In the genomic region with DNA sequence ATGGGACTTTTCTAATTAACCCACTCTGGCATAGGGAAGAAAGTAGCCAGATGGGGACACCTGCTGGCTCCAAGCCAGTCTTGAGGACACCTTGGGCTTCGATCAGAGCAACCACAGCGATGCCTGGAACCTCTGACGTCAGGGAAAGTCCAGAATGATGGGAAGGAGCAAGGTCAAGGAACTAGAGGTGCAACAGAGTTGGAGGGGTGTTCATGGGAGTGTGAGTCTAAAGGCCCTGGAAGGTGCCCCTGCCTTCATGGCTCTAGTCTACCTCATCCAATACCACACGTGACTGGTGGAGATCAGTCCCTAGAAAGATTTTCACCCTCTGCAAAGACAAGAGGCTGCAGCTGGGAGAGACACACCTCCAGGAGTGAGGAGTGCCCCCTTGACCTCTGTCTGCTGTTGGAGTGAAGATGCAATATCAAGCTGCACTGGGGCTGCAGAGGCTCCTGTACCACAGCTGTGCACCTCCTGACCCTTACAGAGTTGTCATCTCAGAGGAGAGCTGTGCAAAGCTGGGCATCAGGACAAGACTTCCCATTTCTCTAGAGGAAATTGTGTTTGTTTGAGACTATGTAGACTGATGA, we compare ENCODE assay signal across 18 mouse cellular contexts. TPM values are rescaled to one million over a fixed set of nuclear protein-coding genes. Genes with fewer than 3 reads are reported as not detected.
DNase-seq lines count a peak whose midpoint lies in the region; ATAC-seq and TF ChIP-seq lines count a peak whose summit lies in the region.
"Had no signal": no experiment of that assay in that cellular context is flagged by ENCODE, and none has a peak within 500 bp of the region (broad histone marks: within the 10 kb centered on the region; RNA-seq: fewer than 3 reads in every experiment).

No protein-coding gene starts in this region.

- H3K9ac ChIP-seq in heart, embryonic 12.5 days = no peak overlapping the region
- no peak overlapping the region for H3K9ac ChIP-seq in kidney, postnatal 0 days (ENCODE audit: low read depth, low read length)
- H3K9ac ChIP-seq in kidney, embryonic 15.5 days = no peak overlapping the region
- 0 out of 2 replicates have a peak overlapping the region, but pooled peaks have one; percentile 5 for H3K9ac ChIP-seq in lung, postnatal 0 days (replicated peaks; ENCODE audit: low read depth)
- H3K9ac ChIP-seq: embryonic facial prominence, embryonic 12.5 days; forebrain, embryonic 15.5 days; hindbrain, embryonic 13.5 days; intestine, embryonic 15.5 days; limb, embryonic 13.5 days; neural tube, embryonic 13.5 days had no signal

- no peak for TF ChIP-seq CTCF in kidney, postnatal 0 days (IDR thresholded peaks at IDR 0.05; ENCODE audit: low read depth)
- no peak for TF ChIP-seq CTCF in lung, postnatal 0 days (IDR thresholded peaks at IDR 0.05)
- TF ChIP-seq CTCF in lung, adult 2 months (IDR thresholded peaks at IDR 0.05; ENCODE audit: insufficient read depth, low read length) = no peak

- H3K4me3 ChIP-seq in heart, embryonic 12.5 days = no peak overlapping the region
- no peak overlapping the region for H3K4me3 ChIP-seq in heart, embryonic 10.5 days
- H3K4me3 ChIP-seq in kidney, postnatal 0 days (replicated peaks; ENCODE audit: low read depth, low read length) = no peak overlapping the region
- H3K4me3 ChIP-seq in kidney, embryonic 15.5 days (replicated peaks) = no peak overlapping the region
- H3K4me3 ChIP-seq in lung, postnatal 0 days (ENCODE audit: low read depth, low read length) = no peak overlapping the region
- H3K4me3 ChIP-seq in lung, adult 2 months (replicated peaks; ENCODE audit: extremely low read depth, low read depth, low read length) = no peak overlapping the region
- H3K4me3 ChIP-seq: embryonic facial prominence, embryonic 12.5 days; forebrain, embryonic 15.5 days; hindbrain, embryonic 13.5 days; intestine, embryonic 15.5 days; limb, embryonic 13.5 days; neural tube, embryonic 13.5 days had no signal

- no peak for ATAC-seq in heart, embryonic 12.5 days (ENCODE audit: insufficient number of reproducible peaks, low FRiP score)
- ATAC-seq in kidney, postnatal 0 days (replicated peaks; ENCODE audit: low FRiP score, low read depth) = no peak
- ATAC-seq in kidney, embryonic 15.5 days (replicated peaks; ENCODE audit: low FRiP score) = no peak
- ATAC-seq in lung, postnatal 0 days = peak; percentile 21
- no peak for ATAC-seq in megakaryocyte-erythroid progenitor cell, adult 5-6 weeks (replicated peaks; ENCODE audit: low FRiP score, low TSS enrichment, poor library complexity, severe bottlenecking)
- ATAC-seq: forebrain, embryonic 15.5 days; intestine, embryonic 15.5 days had no signal

- no peak for TF ChIP-seq POLR2A in lung, adult 2 months (IDR thresholded peaks at IDR 0.05; ENCODE audit: borderline replicate concordance, extremely low read depth, low read depth, low read length)

- no peak overlapping the region for H3K4me2 ChIP-seq in heart, embryonic 12.5 days
- no peak overlapping the region for H3K4me2 ChIP-seq in kidney, postnatal 0 days (ENCODE audit: low read length)
- no peak overlapping the region for H3K4me2 ChIP-seq in kidney, embryonic 15.5 days
- H3K4me2 ChIP-seq in lung, postnatal 0 days (replicated peaks; ENCODE audit: low read depth, low read length) = peak overlapping the region; percentile 36; the same call in 1 of the 2 replicates
- H3K4me2 ChIP-seq: embryonic facial prominence, embryonic 12.5 days; forebrain, embryonic 15.5 days; hindbrain, embryonic 13.5 days; intestine, embryonic 15.5 days; midbrain, embryonic 11.5 days; neural tube, embryonic 13.5 days had no signal

- no peak for DNase-seq in heart, embryonic 10.5 days (ENCODE audit: low spot score)
- no peak for DNase-seq in kidney, postnatal 0 days (ENCODE audit: low spot score)
- no peak for DNase-seq in lung, postnatal 0 days (ENCODE audit: low spot score)
- no peak for DNase-seq in lung, adult 2 months
- DNase-seq: B cell, adult 2 months; cerebellum, adult 9-10 months; right cerebral cortex, postnatal 14 days; thymus, postnatal 4 days had no signal

- no peaks in the 10 kb centered on the region for H3K9me3 ChIP-seq in heart, embryonic 12.5 days (replicated peaks)
- H3K9me3 ChIP-seq in heart, embryonic 10.5 days = no peaks in the 10 kb centered on the region
- no peaks in the 10 kb centered on the region for H3K9me3 ChIP-seq in kidney, postnatal 0 days (replicated peaks; ENCODE audit: low read length)
- H3K9me3 ChIP-seq in kidney, embryonic 15.5 days (replicated peaks) = no peaks in the 10 kb centered on the region
- H3K9me3 ChIP-seq in lung, postnatal 0 days (ENCODE audit: low read length) = no peaks in the 10 kb centered on the region
- H3K9me3 ChIP-seq: embryonic facial prominence, embryonic 12.5 days; forebrain, embryonic 15.5 days; hindbrain, embryonic 13.5 days; intestine, embryonic 15.5 days; limb, embryonic 13.5 days; neural tube, embryonic 13.5 days had no signal

- H3K27me3 ChIP-seq in heart, embryonic 12.5 days (replicated peaks) = no peaks in the 10 kb centered on the region
- H3K27me3 ChIP-seq in heart, embryonic 10.5 days (ENCODE audit: insufficient read depth, poor library complexity, severe bottlenecking) = no peaks in the 10 kb centered on the region
- H3K27me3 ChIP-seq in kidney, postnatal 0 days (ENCODE audit: insufficient read depth, low read length) = no peaks in the 10 kb centered on the region
- no peaks in the 10 kb centered on the region for H3K27me3 ChIP-seq in kidney, embryonic 15.5 days
- H3K27me3 ChIP-seq in lung, postnatal 0 days (replicated peaks; ENCODE audit: insufficient read depth, low read length) = no peaks in the 10 kb centered on the region
- H3K27me3 ChIP-seq: embryonic facial prominence, embryonic 12.5 days; forebrain, embryonic 15.5 days; hindbrain, embryonic 13.5 days; intestine, embryonic 15.5 days; limb, embryonic 13.5 days; neural tube, embryonic 13.5 days had no signal

- WGBS in heart, embryonic 12.5 days = 77% methylated on average over 4 of the region's 4 CpGs
- WGBS in heart, embryonic 10.5 days = 82% methylated on average over 4 of the region's 4 CpGs
- WGBS in kidney, postnatal 0 days = 70% methylated on average over 4 of the region's 4 CpGs
- 81% methylated on average over 4 of the region's 4 CpGs for WGBS in kidney, embryonic 15.5 days
- 46% methylated on average over 4 of the region's 4 CpGs for WGBS in lung, postnatal 0 days
- 35% methylated on average over 4 of the region's 4 CpGs for WGBS in lung, adult 2 months

- TF ChIP-seq EP300 in lung, postnatal 0 days (IDR thresholded peaks at IDR 0.05) = no peak

- H3K36me3 ChIP-seq in heart, embryonic 12.5 days = peaks cover 18% of the 10 kb centered on the region
- peaks cover 28% of the 10 kb centered on the region for H3K36me3 ChIP-seq in heart, embryonic 10.5 days
- peaks cover 9% of the 10 kb centered on the region; the same call in 1 of the 2 replicates for H3K36me3 ChIP-seq in kidney, postnatal 0 days (ENCODE audit: insufficient read depth, low read length)
- H3K36me3 ChIP-seq in kidney, embryonic 15.5 days = peaks cover 32% of the 10 kb centered on the region
- H3K36me3 ChIP-seq in lung, postnatal 0 days (ENCODE audit: insufficient read depth, low read length) = peaks cover 5% of the 10 kb centered on the region; the same call in 1 of the 2 replicates

- H3K27ac ChIP-seq in heart, embryonic 12.5 days (ENCODE audit: poor library complexity, severe bottlenecking) = 0 out of 2 replicates have a peak overlapping the region, but pooled peaks have one; percentile 30
- H3K27ac ChIP-seq in heart, embryonic 10.5 days = no peak overlapping the region
- peak overlapping the region; percentile 81; the same call in 1 of the 2 replicates for H3K27ac ChIP-seq in kidney, postnatal 0 days
- no peak overlapping the region for H3K27ac ChIP-seq in kidney, embryonic 15.5 days
- peak overlapping the region; percentile 84 for H3K27ac ChIP-seq in lung, postnatal 0 days (ENCODE audit: low read length)
- H3K27ac ChIP-seq: embryonic facial prominence, embryonic 12.5 days; forebrain, embryonic 15.5 days; hindbrain, embryonic 13.5 days; neural tube, embryonic 13.5 days had no signal

- H3K4me1 ChIP-seq in heart, embryonic 12.5 days (replicated peaks) = peaks cover 15% of the 10 kb centered on the region; the same call in 1 of the 2 replicates
- peaks cover 3% of the 10 kb centered on the region; the same call in 1 of the 2 replicates for H3K4me1 ChIP-seq in heart, embryonic 10.5 days
- H3K4me1 ChIP-seq in kidney, postnatal 0 days (replicated peaks; ENCODE audit: insufficient read depth, low read length) = 0 out of 2 replicates have a peak, but pooled peaks cover 3% of the 10 kb centered on the region
- 0 out of 2 replicates have a peak, but pooled peaks cover 12% of the 10 kb centered on the region for H3K4me1 ChIP-seq in kidney, embryonic 15.5 days
- H3K4me1 ChIP-seq in lung, postnatal 0 days (ENCODE audit: insufficient read depth, low read depth, low read length) = peaks cover 20% of the 10 kb centered on the region; the same call in 1 of the 2 replicates
- peaks cover 26% of the 10 kb centered on the region for H3K4me1 ChIP-seq in lung, adult 2 months (ENCODE audit: control insufficient read depth, insufficient read depth, low read length)
- H3K4me1 ChIP-seq: embryonic facial prominence, embryonic 12.5 days; forebrain, embryonic 15.5 days; hindbrain, embryonic 13.5 days; intestine, embryonic 15.5 days; neural tube, embryonic 13.5 days had no signal

RNA-seq across cellular contexts. Expression of a gene that starts 0.5 kb away (rescaled TPM):
- polyA plus RNA-seq in heart, embryonic 12.5 days (2016; fragmentation: Nextera tagmentation; extraction: Ambion mirVana) = 3.7 TPM in 2 replicates
- 0.34 and 0.94 TPM in 2 replicates for polyA plus RNA-seq in heart, embryonic 10.5 days (2016; fragmentation: Nextera tagmentation; extraction: Ambion mirVana)
- polyA plus RNA-seq in kidney, postnatal 0 days (2015; fragmentation: Nextera tagmentation; extraction: Ambion mirVana) = 13.4 and 17.3 TPM in 2 replicates
- 6.2 and 8.3 TPM in 2 replicates for polyA plus RNA-seq in kidney, embryonic 15.5 days (2015; fragmentation: Nextera tagmentation; extraction: Ambion mirVana)
- 57.1 and 58.4 TPM in 2 replicates for polyA plus RNA-seq in lung, postnatal 0 days (2015; fragmentation: Nextera tagmentation; extraction: Ambion mirVana)
- 55.6 and 69.2 TPM in 2 replicates for polyA plus RNA-seq in lung, adult 2 months (2012; rRNA removed)
- not detected in 2 replicates for total RNA-seq in megakaryocyte-erythroid progenitor cell, adult 5-6 weeks (2014; fragmentation: Nextera tagmentation)
- not detected in 2 replicates for total RNA-seq in megakaryocyte-erythroid progenitor cell, adult 5-6 weeks (2017)

RNA-seq across cellular contexts. Expression of a gene that starts 18.5 kb away (rescaled TPM):
- 102 and 120 TPM in 2 replicates for polyA plus RNA-seq in heart, embryonic 12.5 days (2016; fragmentation: Nextera tagmentation; extraction: Ambion mirVana)
- polyA plus RNA-seq in heart, embryonic 10.5 days (2016; fragmentation: Nextera tagmentation; extraction: Ambion mirVana) = 135 and 159 TPM in 2 replicates
- polyA plus RNA-seq in kidney, postnatal 0 days (2015; fragmentation: Nextera tagmentation; extraction: Ambion mirVana) = 140 and 145 TPM in 2 replicates
- polyA plus RNA-seq in kidney, embryonic 15.5 days (2015; fragmentation: Nextera tagmentation; extraction: Ambion mirVana) = 144 and 146 TPM in 2 replicates
- polyA plus RNA-seq in lung, postnatal 0 days (2015; fragmentation: Nextera tagmentation; extraction: Ambion mirVana) = 76.1 and 77.4 TPM in 2 replicates
- 38.2 and 39.6 TPM in 2 replicates for polyA plus RNA-seq in lung, adult 2 months (2012; rRNA removed)
- total RNA-seq in megakaryocyte-erythroid progenitor cell, adult 5-6 weeks (2014; fragmentation: Nextera tagmentation) = 212 and 218 TPM in 2 replicates
- total RNA-seq in megakaryocyte-erythroid progenitor cell, adult 5-6 weeks (2017) = 107 and 179 TPM in 2 replicates

RNA-seq across cellular contexts. Expression of a gene that starts 18.9 kb away (rescaled TPM):
- polyA plus RNA-seq in heart, embryonic 12.5 days (2016; fragmentation: Nextera tagmentation; extraction: Ambion mirVana) = 6.9 and 7.5 TPM in 2 replicates
- 6.9 and 8.8 TPM in 2 replicates for polyA plus RNA-seq in heart, embryonic 10.5 days (2016; fragmentation: Nextera tagmentation; extraction: Ambion mirVana)
- polyA plus RNA-seq in kidney, postnatal 0 days (2015; fragmentation: Nextera tagmentation; extraction: Ambion mirVana) = 7.1 and 9.0 TPM in 2 replicates
- 12.9 and 13.1 TPM in 2 replicates for polyA plus RNA-seq in kidney, embryonic 15.5 days (2015; fragmentation: Nextera tagmentation; extraction: Ambion mirVana)
- polyA plus RNA-seq in lung, postnatal 0 days (2015; fragmentation: Nextera tagmentation; extraction: Ambion mirVana) = 9.2 and 10.4 TPM in 2 replicates
- polyA plus RNA-seq in lung, adult 2 months (2012; rRNA removed) = 23.4 and 27.7 TPM in 2 replicates
- 3.7 and 9.3 TPM in 2 replicates for total RNA-seq in megakaryocyte-erythroid progenitor cell, adult 5-6 weeks (2014; fragmentation: Nextera tagmentation)
- total RNA-seq in megakaryocyte-erythroid progenitor cell, adult 5-6 weeks (2017) = 2.9 and 3.0 TPM in 2 replicates

RNA-seq across cellular contexts. Expression of a gene that starts 27.6 kb away (rescaled TPM):
- polyA plus RNA-seq in heart, embryonic 12.5 days (2016; fragmentation: Nextera tagmentation; extraction: Ambion mirVana) = 26.9 and 27.2 TPM in 2 replicates
- polyA plus RNA-seq in heart, embryonic 10.5 days (2016; fragmentation: Nextera tagmentation; extraction: Ambion mirVana) = 36.6 and 44.3 TPM in 2 replicates
- 37.8 and 38.6 TPM in 2 replicates for polyA plus RNA-seq in kidney, postnatal 0 days (2015; fragmentation: Nextera tagmentation; extraction: Ambion mirVana)
- 48.2 and 55.0 TPM in 2 replicates for polyA plus RNA-seq in kidney, embryonic 15.5 days (2015; fragmentation: Nextera tagmentation; extraction: Ambion mirVana)
- 42.9 and 49.5 TPM in 2 replicates for polyA plus RNA-seq in lung, postnatal 0 days (2015; fragmentation: Nextera tagmentation; extraction: Ambion mirVana)
- 36.4 and 43.4 TPM in 2 replicates for polyA plus RNA-seq in lung, adult 2 months (2012; rRNA removed)
- 100 and 125 TPM in 2 replicates for total RNA-seq in megakaryocyte-erythroid progenitor cell, adult 5-6 weeks (2014; fragmentation: Nextera tagmentation)
- total RNA-seq in megakaryocyte-erythroid progenitor cell, adult 5-6 weeks (2017) = 37.4 and 51.0 TPM in 2 replicates

RNA-seq across cellular contexts. Expression of a gene that starts 30.9 kb away (rescaled TPM):
- polyA plus RNA-seq in heart, embryonic 12.5 days (2016; fragmentation: Nextera tagmentation; extraction: Ambion mirVana) = 9.2 and 9.8 TPM in 2 replicates
- 10.0 and 21.7 TPM in 2 replicates for polyA plus RNA-seq in heart, embryonic 10.5 days (2016; fragmentation: Nextera tagmentation; extraction: Ambion mirVana)
- 13.1 and 14.6 TPM in 2 replicates for polyA plus RNA-seq in kidney, postnatal 0 days (2015; fragmentation: Nextera tagmentation; extraction: Ambion mirVana)
- polyA plus RNA-seq in kidney, embryonic 15.5 days (2015; fragmentation: Nextera tagmentation; extraction: Ambion mirVana) = 17.9 and 24.3 TPM in 2 replicates
- polyA plus RNA-seq in lung, postnatal 0 days (2015; fragmentation: Nextera tagmentation; extraction: Ambion mirVana) = 61.4 and 65.3 TPM in 2 replicates
- polyA plus RNA-seq in lung, adult 2 months (2012; rRNA removed) = 208 and 229 TPM in 2 replicates
- total RNA-seq in megakaryocyte-erythroid progenitor cell, adult 5-6 weeks (2014; fragmentation: Nextera tagmentation) = 31.8 and 35.5 TPM in 2 replicates
- total RNA-seq in megakaryocyte-erythroid progenitor cell, adult 5-6 weeks (2017) = 40.7 and 41.2 TPM in 2 replicates

Comparison
In these comparisons a context has a peak if more than half of its experiments do, and no peak if none do; other contexts are left out.
1. H3K27ac ChIP-seq: peak in heart, embryonic 12.5 days (single experiment), kidney, postnatal 0 days (single experiment) and lung, postnatal 0 days (single experiment); none in heart, embryonic 10.5 days (single experiment) and kidney, embryonic 15.5 days (single experiment).